Mouse (Mus musculus) c-Kit-negative CD71-positive TER-119-positive erythroid progenitor cells, embryonic 14.5 days (primary cell): ENCODE results near the gene Ipo9.
"Not testable (repeated sequence)": the region's sequence is repeated elsewhere in the genome, so short reads cannot be mapped to it uniquely, and the experiment has no call there.

Experiments
- DNase-seq: peaks from one replicate; pipeline ENCODE4 v3.0.0-alpha.2; 2013; ENCODE audit warnings: low read depth, low spot score

The Ipo9 gene

DNA sequence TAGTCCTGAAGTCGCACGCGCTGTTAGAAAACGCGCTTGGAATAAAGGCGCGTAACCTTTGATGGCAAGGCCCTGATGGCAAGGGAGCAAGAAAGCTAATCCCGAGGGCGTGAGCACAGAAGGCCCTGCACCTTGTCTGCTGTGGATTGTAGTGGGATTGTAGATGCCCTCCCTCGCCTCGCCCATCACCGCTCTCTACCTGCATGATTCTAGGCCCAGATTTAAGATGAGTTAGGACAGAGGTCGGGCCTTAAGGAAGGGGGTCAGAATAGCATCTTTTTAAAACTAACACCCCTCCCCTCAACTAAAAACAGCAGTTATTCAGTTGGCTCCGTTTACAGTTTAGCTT is 344 bp upstream of the Ipo9 start:
- no peak for DNase-seq

DNA sequence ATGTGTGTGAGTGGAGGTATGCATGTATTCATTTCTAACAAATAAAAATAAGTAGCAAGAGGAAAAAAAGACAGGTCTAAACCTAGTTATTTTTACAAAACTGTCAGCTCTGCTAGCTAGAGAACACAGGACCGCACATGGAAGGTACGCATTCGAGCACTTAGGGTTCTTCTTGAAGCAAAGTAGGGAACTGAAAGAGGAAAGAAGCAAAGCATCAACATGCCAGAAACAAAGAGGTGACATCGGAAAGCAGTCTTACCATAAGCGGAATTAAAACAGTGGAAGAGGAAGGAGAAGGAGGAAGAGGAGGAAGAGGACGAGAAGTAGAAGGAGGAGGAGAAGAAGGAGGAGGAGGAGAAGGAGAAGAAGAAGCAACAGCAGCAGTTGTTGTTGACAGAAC is 2.9 kb downstream of the Ipo9 start:
- no peak for DNase-seq

GRCm38 (mm10) chr1:135426645-135427044 is 3.7 kb downstream of the Ipo9 start:
- DNase-seq, result no peak

DNA sequence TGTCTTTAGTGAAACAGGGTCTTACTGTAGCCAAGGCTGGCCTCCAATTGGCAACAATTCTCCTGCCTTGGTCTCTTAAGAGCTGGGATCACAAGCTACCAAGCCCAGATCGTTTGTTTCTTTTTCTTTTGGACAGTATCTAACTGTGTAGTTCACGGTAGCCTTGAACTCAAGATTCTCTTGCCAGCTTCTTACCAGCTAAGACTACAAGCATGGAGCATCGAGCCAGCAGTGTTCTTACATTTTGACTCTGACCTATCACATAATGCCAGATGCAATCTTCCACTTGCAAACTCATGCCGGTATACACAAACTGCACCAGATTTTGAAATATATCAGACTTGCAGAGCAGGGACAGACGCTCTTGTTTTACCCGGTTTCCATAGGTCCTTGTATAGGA is 7.5 kb downstream of the Ipo9 start:
- DNase-seq, result no peak

DNA sequence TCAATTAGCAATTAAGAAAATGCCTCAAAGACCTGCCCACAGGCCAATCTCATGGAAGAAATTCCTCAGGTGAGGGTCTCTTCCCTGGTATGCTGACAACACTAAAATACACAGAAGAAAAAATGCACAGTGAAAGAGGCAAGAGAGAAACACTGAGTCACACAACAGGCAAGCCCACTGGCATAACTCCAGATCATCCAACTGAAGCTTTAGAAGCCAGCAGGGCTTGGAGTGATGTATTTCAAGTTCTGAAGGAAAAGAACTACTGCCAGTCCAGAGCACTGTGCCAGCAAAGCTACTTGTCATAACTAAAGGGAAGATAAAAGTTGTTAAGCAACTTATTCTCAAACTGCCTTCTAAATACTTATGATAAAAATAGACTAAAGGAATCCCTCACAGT is 16.3 kb downstream of the Ipo9 start:
- no peak for DNase-seq

DNA sequence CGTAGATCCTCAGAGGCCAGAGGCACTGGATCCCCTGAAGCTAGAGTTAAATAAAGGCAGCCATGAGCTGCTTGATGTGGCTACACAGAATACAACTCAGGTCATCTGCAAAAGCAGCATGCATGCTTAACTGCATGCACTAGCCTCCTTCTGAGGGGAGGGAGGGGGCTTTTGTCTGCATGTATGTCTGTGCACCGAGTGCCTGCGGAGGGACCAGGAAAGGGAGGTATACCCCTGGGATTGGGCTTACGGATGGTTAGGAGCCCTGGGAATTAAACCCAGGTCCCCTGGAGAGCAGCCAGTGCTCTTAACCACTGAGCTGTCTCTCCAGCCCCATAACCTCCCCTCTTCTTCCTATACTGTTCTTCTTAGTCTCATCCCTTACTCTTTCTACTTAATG is 18.2 kb downstream of the Ipo9 start:
- DNase-seq, result no peak

DNA sequence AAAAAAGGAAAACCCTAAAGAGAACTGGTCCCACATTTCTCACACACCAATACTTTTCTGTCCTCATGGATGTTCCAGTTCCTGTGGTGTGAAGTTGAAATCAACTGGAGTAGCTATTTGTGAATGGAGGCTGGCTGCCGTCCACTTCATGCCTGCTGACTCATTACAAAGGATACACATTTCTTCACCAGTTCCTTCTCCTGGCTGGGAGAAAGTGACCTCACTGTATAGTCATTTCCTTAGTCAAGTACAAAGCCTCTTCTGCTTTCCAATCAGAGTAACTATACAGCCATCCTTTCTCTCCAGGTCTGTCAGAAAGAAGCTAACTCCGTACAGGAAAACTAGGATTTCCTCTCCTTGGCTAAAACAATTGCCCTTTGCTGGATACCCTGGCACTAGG is 19.3 kb downstream of the Ipo9 start:
- no peak for DNase-seq

DNA sequence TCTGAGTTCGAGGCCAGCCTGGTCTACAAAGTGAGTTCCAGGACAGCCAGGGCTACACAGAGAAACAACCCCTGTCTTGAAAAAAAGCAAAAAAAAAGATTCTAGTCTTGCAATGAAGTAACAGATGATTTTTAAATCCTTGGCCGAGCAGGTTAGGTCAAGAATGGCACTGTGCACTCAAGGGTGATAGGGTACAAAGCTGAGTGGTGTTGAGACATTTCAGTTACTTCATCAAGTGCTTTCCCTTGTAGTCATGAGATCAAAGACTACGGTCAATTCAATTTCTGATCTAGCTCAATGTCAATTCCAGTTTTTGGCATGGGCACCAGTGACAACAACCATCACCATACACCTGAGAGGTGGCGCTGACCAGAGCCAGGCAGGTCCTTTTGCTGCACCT is 21.3 kb downstream of the Ipo9 start:
- DNase-seq, result no peak

DNA sequence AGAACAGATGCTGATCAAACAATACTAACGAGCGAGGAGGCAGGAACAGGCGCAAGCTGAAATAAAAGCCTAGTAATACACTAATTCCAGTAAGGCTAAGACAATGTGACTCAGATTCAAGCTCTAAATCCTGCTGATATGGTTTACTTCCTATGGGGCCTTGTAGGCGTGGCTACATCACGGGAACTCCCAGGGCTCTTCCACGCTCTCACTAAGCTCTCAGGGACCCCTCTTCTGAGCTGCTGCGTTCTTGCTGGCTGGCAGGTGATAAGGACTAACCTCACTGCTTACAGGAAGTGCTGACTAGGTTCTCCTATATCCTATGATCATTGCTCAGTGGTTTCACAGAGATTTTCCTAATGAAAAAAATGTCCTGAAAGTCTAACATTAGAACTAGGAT is 24.9 kb downstream of the Ipo9 start:
- no peak for DNase-seq

- no peak for DNase-seq
Observed at GRCm38 (mm10) chr1:135401452-135402110, 28.7 kb downstream of the Ipo9 start.

DNA sequence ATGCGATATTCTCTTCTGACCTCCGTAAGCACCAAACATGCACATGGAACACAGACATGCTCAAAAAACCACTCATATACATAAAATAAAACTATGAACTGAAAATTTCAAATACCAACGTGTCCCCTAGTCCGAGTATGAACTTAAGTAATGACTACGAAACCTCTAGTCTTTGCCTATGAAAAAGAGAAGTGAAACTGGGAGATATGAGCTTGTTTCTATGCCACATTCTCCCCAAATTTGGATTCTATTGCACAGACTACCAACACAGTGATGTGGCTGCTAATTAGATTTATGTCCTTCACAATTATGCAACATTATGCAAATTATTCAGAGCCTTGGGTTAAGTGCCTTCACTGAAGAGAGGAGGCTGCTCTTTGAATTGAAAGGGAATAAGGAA is 30.8 kb downstream of the Ipo9 start:
- no peak for DNase-seq

- no peak for DNase-seq
Observed at GRCm38 (mm10) chr1:135385161-135385560, 45.1 kb downstream of the Ipo9 start.

- no peak for DNase-seq
Observed at GRCm38 (mm10) chr1:135384171-135384570, 46.1 kb downstream of the Ipo9 start.

DNA sequence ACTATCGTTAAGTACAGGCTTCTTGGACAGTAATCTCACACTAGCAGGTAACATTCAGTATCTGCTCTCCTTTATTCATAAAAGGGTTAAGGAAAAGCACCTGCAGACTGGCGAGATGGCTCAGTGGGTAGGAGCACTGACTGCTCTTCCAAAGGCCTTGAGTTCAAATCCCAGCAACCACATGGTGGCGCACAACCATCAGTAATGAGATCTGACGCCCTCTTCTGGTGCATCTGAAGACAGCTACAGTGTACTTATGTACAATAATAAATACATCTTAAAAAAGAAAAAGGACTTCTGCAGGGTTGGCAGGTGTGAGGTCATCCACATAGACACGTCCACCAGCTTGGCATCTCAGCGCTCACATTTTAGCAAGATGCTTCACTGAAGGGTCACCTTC is 48.7 kb downstream of the Ipo9 start:
- DNase-seq, result not testable (repeated sequence)

DNA sequence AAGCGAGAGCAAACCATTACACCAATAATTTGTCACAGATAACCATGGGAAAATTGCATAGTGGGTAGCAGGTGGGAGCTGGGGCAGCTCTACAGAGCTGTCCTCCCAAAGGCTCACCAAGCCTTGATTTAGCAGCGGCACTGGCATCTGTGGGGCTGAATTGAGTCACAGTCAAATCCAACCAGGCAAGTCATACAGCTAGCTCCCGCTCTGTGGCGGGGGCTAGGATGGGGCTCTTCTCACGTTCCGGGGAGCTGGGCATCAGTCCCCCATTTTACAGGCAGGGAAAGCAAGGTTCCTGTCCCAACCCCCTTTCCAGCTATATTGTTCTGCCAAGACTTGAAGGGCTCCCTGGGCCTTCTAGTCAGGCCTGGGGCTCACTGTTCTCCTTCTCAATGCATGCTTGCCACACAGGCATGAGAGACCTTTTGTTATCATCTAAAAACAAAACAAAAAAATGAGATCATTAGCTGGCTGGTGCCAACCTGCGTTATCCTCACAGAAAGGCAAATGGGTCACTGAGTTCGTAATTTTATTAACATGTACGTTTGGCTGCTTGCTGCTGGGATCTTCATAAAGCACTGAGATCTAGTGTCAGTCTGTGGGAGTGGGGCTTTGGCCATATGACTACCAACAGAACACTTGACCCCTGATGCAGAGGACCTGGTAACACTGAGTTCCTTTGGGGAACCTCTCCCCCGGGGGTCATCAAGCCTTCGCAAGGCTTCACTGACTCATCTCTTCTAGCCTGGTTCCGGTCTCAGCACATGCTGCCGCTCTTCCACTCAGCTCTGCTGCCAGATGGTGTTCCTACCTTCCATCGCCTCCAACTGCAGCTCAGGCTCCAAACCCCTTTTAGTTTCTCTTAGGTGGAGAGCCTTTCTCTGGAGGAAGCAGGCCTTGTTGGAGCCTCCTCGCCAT is 50.0 kb downstream of the Ipo9 start:
- no peak for DNase-seq

- DNase-seq, result no peak
Observed at GRCm38 (mm10) chr1:135379048-135379447, 51.3 kb downstream of the Ipo9 start.

GRCm38 (mm10) chr1:135378576-135378975 is 51.7 kb downstream of the Ipo9 start:
- DNase-seq, result no peak

DNA sequence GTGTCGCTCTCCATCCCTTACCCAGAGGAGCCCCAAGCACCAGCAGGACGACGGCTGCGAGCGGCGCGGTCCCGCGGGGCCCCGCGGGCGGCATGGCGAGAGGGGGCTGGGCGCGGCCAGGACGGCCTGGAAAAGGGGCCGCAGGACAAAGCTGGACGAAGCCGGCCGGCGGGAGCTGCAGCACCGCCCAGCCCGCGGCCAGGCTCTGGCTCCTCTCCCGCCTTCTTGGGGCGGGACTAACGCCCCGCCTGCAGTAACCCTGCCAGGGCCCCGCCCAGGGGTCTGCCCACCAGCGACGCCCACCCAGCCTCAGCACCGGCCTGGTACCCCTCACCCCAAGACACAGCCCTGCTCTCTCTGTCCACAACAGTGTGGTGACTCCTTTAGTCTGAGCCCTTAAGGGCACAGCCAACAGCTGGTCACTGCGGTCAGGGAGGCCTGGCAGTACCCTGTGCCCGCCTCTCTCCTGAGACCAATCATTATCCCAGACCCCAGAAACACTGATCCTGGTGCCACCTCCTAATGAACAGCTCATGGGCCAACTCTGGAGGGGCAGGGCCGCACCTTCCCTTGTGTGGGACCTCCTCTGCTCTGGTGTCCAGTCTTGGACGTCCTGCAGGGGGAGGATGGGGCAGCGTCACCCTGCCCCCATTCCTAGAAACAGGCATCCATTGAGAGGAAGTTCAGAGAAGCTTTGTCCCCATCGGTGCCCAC is 55.3 kb downstream of the Ipo9 start, which contains the start of gene Shisa4:
Gene Shisa4, minus strand, starts transcription at position 370 of the 714 bp plus-strand sequence.
- DNase-seq, result no peak

DNA sequence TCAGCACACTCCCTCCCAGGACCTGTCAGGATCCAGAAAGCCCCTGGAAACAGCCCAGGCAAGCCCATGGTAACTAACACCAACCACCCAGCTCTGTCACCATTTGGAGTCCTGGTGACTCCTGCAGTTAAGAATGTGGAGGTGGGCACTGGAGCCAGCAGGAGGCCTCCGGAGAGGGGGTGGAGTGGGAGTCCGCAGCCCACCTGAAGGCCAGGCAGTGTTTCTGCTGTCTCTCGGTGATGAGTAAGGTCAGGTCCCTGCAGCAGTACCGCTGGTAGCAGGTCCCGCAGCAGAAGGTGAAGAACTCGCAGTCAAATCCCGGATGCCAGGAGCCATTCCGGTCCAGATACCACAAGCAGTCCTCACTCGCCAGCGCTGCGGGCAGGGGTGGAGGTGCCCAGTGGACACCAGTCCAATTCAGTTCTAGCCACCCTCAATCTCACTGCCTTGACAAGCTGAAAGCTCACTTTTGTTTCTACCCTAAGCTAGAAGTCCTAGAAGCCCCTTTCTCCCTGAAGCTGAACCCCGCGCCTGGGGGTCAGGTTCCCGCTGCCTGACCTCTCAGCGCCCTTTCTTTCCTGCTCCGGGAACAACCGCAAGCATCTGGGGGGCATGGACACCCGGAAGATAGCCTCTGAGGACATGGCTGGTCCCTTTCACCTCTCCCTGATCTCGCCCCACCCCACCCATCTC is 56.0 kb downstream of the Ipo9 start:
- DNase-seq, result no peak

DNA sequence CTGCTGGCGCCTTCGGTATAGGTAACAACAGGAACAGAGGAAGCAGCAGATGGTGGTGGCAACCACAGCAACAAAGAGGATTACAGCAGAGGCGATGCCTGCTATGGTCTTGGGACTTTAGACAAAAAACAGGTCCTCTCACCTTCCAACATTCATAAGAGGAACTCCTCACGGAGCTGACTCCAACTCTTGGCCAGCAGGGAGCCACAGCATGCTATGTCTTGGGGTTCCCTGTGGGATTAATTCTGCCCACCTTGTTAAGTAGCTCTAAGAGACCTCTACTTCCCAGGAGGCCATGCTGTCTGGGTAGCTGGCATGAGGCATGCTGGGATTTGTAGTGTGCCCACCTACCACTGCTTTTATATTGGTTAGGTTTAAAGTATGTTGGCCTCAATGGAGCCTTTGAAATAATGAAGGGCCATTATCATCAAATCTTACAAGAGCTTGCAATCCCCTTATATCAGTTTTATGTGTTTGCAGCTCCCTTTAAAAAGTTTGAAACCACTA is 57.1 kb downstream of the Ipo9 start:
- DNase-seq, result no peak

DNA sequence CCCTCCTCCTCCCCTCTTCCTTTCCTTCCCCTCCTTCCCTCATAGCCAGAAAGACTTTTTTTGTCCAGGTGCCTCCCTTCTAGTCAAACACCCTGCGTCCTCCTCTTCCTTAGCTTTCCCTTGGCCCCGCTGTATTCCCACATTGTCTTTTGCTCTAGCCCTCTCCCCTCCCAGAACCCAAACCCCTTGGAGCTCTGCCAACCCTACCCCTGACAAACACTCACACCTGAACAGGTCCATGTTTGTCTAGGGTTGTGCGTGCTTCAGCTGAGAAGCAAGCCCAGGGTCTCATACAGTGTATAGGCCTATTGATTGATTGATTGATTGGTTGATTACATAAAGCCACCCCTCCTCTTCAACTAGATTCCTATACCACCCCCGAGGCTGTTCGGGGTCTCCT is 60.9 kb downstream of the Ipo9 start:
- DNase-seq, result no peak

- no peak for DNase-seq
Observed at GRCm38 (mm10) chr1:135368982-135369381, 61.3 kb downstream of the Ipo9 start.
